Mouse (Mus musculus) neural tube, embryonic 10.5 days (tissue): ENCODE measurements at regions not wholly inside any gene's neighbourhood (a gene's known extent, or its start where the extent isn't known, plus 50 kb on each side); places are given as distances from the start of the nearest gene placed in this dataset.
"Not testable (repeated sequence)": the region's sequence is repeated elsewhere in the genome, so short reads cannot be mapped to it uniquely, and the experiment has no call there.

ENCODE experiments used
- DNase-seq: peaks from one replicate; pipeline ENCODE4 v3.0.0-alpha.2; 2017; ENCODE audit warnings: low spot score; ENCODE audit errors: extremely low spot score

DNA sequence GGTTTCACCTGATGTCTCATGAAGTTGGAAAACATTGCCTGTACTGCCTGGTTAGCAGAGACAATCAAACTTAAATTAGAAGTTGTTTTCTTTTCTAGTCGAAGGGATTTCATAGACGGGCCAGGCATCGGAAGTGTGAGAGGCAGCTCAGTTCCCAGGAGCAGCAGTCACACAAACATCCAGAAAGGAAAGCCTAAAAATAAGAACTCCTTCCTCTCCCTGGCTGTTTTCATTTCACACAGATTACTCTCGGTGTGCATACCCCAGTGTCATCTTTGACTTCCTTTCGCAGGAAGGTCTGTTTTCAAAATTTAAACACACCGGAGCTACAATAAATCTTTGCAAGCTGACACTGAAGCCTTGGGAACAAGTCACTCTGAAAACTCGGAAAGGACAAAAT is 818.7 kb downstream of the Diaph3 start:
- no peak for DNase-seq

DNA sequence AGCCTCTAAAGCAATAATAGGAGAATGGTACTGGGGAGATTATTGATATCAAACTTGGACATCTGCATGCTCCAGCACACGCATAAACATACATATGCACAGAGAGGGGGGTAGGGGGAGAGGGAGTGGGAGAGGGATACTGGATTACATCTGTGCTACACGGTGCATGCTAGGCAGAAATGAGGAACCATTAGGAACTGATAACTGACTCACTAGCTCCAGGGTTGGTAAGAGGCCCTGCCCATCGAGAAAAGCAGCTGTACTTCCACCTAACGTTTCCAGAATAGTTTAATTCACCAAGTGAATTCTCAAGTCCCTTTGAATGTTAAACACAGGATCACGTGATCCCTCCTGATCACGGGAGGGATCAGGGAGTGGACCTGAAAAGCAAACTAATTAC is 825.1 kb downstream of the Diaph3 start:
- DNase-seq: no peak

DNA sequence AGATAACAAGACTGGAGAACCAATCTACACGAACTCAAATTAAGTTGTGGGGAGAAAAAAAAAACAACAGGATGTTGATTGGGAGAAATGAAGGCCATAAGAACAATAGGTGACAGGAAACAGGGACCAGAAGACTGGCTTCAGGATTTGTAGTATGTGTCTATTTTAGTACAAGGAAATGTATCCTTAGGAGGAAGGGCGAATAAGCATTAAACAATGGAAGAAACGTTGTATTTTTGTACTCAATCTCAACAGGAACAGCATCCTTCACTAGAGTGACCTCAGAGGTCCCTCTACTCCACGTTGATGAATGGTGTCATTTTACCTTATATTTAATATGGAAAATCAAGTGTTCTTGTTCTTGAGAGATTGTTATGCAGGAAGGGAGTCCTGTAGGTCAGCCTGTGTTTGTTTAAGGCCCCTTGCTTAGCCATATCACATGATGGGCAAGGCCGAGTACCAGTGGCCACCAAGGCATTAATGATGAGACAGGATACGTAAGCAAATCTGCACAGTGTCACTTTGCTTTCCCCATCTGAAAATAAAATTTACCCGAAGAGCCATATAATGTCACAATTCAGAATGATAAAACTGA is 832.0 kb downstream of the Diaph3 start:
- no peak for DNase-seq

DNA sequence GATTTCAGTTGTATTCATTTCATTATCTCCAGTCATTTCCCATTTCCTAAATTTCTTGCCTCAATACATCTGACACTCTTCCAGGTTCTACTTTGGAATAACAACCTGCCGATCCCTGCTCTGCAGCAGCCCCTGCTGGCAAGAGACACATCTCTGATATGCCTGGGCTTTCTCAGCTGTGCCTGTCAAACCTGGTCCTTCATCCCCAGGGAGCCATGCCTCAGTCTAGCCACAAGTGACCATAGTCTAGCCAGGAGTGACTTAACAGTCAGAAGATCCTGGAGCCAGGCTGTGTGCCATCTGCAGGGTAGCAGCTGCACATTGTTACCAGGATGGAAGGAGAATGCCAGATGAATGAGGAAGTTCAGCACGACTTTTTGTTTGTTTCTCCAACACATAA is 833.2 kb downstream of the Diaph3 start:
- peak; percentile 43 for DNase-seq

DNA sequence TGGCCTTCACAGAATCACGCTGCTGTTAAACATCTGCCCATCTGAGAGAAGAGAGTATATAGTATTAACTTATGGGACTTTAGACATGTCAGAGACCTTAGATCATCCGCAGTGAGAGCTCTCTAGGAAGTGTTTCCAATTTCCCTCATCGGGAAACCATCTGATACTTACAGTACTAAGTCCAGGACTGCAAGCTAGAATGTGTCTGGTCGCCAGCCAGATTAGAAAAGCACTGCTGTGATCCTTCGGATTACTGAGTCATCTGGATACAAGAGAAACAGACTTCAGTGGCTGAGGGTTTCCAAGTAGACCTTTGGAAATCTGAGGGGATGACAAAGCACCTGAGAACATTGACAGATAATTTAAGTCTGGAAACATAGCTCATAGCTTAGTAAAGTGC is 839.4 kb downstream of the Diaph3 start:
- no peak for DNase-seq

DNA sequence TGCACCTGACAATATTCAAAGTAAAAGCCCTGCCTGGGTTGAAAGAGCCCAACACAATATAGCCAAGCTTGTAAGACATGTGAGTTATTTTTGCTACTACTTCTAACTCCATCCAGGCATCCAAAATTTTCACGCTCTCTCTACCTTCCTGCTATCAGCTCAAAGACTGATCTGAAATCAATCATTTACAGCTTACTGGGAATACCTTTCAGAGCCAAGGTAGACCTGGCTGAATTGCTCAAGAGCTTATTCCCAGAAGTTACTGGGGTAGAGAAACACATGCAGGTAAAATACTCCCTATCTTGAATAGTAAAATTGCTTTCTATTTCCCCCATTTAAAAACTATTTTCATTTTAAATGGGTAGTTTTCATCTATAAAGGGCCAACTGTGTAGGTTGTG is 840.2 kb downstream of the Diaph3 start:
- no peak for DNase-seq

DNA sequence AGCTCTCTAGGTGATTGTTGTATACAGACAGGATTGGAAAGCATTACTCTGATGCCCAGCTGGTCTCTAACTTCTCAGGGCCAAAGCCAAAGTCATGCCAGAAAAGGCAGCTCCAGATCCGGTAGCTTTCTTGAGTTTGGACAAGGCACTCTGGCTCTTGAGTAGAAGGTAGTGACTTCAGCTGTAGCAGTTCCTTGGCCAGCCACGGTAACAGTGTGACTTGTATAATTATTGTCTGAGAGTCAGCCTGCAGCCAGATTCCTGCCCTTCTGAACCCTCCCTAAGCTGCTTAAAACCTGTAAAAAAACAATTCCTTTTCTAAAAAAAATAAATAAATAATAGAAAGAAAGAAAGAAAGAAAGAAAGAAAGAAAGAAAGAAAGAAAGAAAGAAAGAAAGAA is 843.0 kb downstream of the Diaph3 start:
- no peak for DNase-seq

DNA sequence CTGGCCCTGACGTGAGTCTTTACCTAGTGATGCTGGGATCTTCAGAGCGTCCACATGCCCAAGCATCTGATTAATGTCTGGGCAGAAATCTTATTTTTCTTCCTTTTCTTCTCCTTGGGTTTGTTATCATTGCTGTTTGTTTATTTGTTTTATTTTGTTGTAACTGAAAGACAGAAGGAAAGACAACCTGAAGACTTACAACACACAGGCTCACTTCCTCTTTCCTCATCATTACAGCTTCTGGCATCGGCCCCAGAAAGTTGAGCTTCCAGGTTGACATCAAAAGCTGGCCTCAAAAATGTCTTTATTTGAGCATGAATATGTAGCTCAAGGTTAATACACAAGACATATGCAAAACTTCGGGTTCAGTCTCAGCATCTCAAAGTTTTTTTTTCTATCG is 846.4 kb downstream of the Diaph3 start:
- DNase-seq: not testable (repeated sequence)

DNA sequence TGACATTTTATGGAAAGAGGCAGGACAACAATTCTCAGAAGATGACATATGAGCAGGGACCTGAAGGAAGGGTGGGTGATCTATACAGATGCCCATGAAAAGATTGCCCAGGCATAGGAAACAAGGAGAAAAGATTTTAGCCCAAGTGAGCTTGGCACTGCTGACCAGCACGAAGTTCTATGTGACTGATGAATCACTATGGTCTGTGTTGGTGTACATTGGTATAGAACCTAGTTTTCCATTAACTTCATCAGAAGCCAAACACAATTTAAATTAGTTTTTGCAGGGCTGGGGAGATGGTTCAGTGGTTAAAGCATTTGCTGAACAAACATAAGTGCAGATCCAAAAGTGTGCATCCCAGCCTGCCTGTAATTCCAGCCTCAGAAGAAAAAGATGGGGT is 847.2 kb downstream of the Diaph3 start:
- DNase-seq: no peak

DNA sequence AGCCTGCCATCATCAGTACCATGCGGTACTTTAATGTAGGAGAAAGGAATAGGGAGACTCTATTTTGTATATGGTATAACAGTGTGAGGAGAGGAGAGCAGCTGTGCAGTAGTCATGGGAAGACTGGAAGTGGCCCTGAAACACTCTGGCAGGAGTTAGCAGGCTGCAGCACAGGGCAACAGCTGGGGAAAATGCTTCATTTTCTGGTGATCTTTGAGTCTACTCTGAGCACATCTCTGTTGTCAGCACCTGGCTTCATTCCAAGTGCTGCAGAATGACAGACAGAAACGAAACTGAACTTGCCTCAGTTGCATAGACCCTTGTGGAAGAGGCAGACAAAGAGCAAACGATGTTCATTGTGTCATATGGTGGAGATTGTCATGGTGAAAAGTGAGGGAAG is 847.7 kb downstream of the Diaph3 start:
- no peak for DNase-seq

DNA sequence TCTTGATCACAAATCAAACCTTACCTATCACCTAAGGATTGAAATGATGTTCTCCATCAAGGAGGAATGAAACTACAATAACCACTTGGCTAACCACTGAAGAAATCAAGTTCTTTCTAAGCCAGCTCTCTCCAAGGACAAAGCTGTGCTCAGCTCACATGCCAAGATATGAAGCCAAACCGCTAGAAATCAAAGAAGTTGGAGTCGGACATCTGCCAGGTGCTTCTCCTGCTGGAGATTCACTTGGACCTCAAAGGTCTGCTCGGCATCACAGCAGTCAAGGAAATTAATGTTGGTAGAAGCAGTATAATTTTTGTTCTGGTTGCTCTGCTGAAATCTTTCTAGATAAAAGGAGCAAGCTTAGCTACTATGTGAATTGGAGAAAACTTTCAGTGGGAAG is 850.5 kb downstream of the Diaph3 start:
- DNase-seq: no peak

DNA sequence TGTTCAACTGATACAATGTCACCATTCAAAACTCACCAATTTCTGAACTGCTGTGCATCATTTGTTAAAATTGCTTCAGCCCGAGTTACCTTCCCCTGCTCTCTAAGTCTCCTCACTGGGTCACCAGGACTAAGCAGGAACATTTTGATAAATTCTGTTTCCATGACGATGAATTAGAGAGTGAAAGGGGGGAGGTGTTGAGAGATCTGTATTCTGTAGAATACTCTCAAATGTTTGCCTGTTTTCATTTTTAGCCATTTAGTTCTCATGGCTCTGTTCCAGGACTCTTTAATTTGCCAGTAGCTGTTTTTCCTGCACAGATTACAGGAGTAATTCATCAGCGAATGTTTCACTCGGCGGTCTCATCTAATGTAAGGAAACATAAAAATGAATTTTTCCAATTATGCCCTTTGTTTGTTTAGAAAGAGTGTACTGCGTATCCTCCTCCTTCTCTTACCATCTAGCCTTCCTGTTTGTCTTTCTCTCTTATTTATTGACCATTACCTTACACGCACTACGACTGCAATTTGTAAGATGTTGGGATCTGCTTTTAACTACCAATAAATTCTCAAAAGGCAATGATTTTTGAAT is 879.3 kb downstream of the Diaph3 start:
- no peak for DNase-seq

DNA sequence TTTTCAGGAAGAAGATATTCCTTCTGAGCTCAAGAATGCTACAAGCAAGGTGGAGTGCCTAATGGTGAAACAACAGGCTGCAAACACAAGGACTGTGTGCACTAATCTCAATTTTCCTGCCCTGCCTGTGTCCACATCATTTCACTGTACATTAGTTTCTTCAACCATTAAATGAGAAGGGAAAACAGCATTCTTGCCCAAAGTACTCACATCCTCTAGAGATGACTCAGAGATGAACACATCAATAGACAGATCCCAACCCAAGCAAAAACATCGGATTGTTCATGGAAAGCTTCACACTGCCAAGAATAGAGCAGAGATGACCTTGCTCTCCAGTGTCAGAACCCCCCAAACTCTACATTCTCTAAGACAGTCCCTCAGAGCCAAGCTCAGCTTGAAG is 886.8 kb downstream of the Diaph3 start:
- no peak for DNase-seq

DNA sequence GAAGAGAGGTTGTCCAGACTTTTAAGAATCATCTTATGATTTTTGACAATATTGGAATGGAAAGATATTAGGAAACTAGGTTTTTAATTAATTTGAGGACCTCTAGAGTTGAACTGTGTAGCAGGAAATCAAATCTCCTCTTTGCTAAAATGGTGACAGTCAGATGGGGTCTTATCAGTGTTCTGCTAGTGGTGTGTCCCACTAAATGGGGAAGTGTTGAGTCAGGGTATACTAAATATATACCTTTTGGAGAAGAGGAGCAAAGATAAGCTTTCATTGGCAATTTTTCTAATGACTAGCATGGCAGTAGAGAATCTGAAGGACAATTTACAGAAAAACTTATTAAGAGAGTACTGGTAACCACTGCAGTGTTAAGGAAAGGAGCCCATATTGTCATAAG is 889.4 kb downstream of the Diaph3 start:
- no peak for DNase-seq

DNA sequence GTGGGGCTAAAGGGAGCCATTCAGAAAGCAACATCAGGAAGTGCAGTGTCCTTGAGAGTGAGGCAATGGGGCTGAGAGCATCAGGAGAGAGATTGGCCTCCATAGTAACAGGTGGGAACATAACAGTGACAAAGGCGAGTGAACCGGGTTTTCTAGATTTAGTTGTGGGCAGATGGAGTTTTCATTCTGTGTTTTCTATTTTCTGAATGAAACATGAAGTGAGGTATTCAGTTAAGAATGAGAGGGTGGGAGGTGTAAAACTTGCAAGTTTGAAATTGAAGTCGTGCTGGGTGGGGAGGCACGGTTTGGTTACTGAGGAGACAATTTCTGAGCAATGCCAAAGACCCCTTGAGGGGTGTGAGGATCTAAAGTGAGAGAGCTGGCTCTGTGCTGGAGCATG is 893.3 kb downstream of the Diaph3 start:
- no peak for DNase-seq

DNA sequence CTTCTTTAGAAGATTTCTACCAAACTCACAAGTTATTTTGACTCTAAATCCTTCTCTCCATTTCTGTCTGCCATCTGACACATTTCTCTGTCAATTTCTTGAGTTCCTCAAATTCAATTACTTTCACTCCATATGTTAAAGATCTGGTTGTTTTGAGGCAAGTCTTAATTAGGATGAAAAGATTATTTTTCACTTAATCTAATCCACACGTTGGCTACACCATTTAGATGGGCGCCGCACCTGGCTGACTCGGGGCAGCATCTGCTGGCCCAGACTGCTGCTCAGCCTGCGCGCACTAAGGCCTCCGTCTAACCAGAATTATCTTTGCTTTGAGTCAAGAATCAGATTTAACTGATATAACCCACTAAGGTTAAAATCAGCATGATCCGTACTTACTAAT is 894.3 kb downstream of the Diaph3 start:
- DNase-seq: no peak

DNA sequence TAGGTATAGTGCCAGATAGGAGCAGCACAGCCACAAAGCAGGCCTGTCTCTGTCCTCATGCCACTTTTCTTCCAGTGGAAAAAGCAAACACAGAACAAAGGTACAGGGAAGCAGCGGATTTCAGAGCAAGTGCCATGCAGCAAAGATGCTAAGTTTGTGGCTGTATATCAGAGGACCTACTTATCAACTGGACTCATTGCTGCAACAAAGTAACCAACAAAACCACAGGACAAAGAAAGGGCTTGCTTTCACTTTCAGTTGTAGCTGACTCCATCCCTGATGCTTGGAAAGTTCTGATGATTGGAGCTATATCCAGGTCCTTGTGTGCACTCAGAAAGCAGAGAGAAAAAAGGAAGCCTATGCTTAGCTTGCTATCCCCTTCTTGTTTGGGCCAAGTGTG is 897.4 kb downstream of the Diaph3 start:
- no peak for DNase-seq

DNA sequence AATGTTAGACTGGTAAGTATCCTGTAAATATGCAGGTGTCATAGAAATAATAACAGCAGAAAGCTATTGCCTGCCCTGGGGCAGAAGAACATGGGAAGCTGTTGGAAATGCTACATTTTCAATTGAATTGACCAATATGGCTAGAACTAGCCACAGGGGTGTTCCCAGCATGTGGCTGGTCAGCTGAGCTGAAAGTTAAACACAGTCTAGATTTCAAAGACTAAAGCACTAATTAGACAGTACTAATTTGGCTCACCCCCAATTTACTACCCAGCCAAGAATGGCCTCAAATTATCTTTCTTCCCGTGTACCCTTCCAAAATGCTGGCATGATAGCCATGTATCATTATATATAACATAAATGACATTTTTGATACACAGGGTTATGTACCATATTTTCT is 898.2 kb downstream of the Diaph3 start:
- no peak for DNase-seq

DNA sequence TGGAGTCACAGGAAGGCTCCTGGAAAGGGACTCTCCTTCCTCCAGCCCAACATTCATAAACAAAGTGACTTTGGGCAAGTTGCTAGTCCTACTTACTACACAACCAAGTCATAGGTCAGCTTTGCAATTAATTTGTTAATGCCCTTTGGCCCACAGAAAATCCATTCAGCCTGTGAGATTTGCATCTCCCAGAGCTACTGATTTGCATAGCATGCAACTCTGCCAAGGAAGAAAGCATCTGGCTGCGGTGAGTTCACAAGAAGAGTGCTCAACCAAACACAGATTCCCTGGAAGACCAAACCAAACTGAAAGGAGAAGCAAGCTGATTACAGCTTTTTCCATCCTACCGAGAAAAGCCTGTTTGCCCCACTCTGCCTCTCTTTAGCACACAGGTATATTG is 901.9 kb downstream of the Diaph3 start:
- no peak for DNase-seq

DNA sequence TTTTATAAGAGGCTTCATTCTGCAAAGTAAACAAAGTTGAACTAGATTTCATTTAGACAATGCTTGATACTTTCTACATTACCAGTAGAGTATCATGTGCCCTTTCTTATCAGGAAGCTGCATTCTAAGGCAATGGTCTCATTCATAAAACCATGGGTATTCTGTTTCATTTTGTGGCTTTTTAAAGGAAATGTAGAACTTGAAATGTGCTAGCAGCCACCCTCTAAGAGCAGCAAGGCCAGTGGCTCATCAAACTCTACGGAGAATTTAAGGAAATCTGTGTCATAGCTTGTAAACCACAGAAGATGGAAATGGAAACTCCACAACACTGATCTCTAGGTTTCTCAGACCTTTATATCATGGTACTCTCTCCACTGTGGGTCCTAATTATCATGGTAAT is 907.7 kb downstream of the Diaph3 start:
- DNase-seq: no peak

DNA sequence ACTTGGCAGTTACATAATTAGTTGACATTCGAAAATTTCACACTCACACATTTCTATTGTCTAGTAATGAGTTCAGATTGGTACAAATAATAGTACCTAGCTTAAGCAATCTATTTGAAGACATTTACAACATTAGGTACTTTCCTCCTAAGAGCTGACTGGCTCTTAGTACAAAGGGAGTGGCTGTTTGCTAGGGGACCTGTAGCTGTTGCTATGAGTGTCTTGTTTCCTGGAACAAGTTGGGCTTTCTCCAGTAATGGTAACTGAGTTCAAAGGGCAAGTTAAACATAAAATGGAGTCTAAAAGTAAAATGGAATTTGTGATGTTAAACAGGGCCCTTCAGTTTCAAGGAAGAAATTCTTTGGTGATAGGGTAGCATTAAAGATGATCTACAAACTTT is 910.4 kb downstream of the Diaph3 start:
- DNase-seq: no peak

DNA sequence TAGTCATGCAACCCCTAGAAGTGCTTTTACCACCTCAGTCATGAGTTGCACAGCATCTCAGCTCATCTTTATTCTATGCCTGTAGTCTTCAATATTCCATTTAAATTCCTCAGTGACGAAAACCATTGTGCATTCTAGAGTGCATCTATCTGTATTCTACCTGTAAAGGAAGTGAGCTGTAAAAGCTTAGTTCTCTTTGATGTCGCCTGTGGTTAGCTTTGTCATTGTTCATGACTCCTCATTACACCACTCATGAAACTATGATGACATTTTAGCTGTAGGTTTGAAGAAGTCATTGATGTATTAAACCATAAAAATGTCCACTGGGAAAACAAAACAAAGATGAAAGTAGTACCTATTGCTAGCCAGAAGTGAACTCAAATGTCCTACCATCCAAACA is 911.3 kb downstream of the Diaph3 start:
- DNase-seq: no peak

DNA sequence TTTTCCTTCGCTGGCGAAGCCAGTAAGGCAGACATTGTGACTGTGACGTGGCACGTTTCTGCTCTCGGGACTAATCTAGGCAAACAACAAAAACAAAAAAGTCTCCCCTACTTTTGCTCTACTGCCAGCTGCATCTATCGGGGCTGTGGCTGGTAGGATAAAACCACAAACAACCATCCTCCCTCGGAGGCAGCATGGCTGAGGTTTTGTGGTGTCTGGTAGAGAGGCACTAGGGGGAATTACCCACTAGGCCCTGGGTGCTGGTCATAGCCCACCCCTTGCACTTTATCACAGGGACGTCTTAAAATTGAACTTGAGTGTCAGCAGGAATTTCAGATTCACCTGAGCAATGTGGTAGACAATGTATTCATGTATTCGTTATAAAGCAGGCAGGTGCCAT is 925.3 kb downstream of the Diaph3 start:
- no peak for DNase-seq

DNA sequence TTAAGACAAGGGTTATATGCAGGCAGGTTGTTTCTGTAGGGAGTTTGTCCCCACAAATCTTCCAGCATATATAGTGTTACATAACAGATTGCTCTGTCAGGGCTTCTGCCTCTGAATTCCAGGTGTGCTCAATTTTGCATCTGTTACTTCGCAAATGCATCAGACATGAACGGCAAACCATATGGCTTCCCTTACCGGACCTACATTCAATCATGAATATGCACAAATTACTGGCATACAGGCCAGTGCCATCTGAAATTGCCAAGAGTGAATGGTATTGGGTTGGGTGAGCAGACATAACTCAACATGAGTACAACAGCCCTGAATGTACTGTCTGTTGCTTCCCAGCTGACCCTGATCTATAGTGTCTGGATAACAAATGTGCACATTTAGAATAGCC is 929.4 kb downstream of the Diaph3 start:
- no peak for DNase-seq
